Mouse (Mus musculus): ENCODE measurements at regions not wholly inside any gene's neighbourhood (a gene's known extent, or its start where the extent isn't known, plus 50 kb on each side); places are given as distances from the start of the nearest gene placed in this dataset.

DNA sequence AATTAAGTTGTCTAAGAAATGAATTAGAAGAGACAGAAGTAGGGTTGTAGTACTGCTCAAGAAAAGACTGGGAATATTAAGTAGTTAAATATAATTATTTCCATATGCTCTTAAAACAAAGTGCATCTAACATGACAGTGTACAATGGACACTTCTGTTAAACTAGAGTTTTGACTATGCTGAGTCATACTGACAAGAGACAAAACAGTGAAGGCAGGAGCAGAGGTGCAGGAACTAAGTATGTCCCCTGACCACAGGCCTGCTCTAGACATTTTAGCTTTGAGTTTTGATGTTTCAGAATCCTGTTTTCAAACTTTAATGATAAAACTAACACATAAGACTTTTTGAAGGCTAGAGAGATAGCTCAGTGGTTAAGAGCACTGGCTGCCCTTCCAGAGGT lies 123.6 kb downstream of the Mex3b start:
- Histone ChIP-seq H3K36me3 (replicated peaks; ENCODE audit: insufficient read depth, low read length) (no peaks in the 10 kb centered on the region), H3K4me3 (ENCODE audit: low read depth, low read length) (no peak overlapping the region), H3K27ac (ENCODE audit: low read depth) (no peak overlapping the region), H3K4me2 (ENCODE audit: low read depth, low read length) (no peak overlapping the region), H3K27me3 (ENCODE audit: insufficient read depth, low read length) (no peaks in the 10 kb centered on the region), H3K4me1 (ENCODE audit: insufficient read depth) (no peaks in the 10 kb centered on the region), H3K9ac (replicated peaks) (no peak overlapping the region), H3K9me3 (ENCODE audit: low read length) (no peaks in the 10 kb centered on the region)
- no peak for DNase-seq
- no peak for TF ChIP-seq EP300 (IDR thresholded peaks at IDR 0.05; ENCODE audit: low read depth)
- TF ChIP-seq CTCF (IDR thresholded peaks at IDR 0.05; ENCODE audit: low read depth) = no peak
- no peak for ATAC-seq

DNA sequence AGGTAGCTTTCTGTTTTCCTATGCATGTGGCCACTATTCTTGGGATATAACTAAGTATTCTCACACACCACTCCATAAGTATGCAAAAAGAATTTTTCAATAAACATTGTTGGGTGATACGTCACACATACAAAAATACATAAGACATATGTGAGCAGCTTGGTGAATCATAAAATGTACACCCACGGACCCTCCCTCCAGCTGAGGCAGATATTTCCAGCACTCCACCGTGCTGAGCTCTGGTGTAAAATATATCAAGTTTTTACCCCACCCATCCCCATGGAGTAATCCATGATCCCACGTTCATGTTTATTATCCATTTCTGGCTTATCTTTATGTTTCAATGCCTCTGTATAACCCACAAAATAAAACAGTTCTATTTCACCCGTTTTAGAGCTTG lies 126.0 kb downstream of the Mex3b start:
- Histone ChIP-seq H3K4me3 (ENCODE audit: low read depth, low read length) (no peak overlapping the region), H3K4me2 (ENCODE audit: low read depth, low read length) (no peak overlapping the region), H3K9me3 (ENCODE audit: low read length) (no peaks in the 10 kb centered on the region), H3K27ac (ENCODE audit: low read depth) (no peak overlapping the region), H3K9ac (replicated peaks) (no peak overlapping the region), H3K4me1 (ENCODE audit: insufficient read depth) (no peaks in the 10 kb centered on the region), H3K27me3 (ENCODE audit: insufficient read depth, low read length) (no peaks in the 10 kb centered on the region), H3K36me3 (replicated peaks; ENCODE audit: insufficient read depth, low read length) (no peaks in the 10 kb centered on the region)
- no peak for DNase-seq
- TF ChIP-seq EP300 (IDR thresholded peaks at IDR 0.05; ENCODE audit: low read depth) = no peak
- ATAC-seq = no peak
- 70% methylated on average over 5 of the region's 5 CpGs for WGBS (ENCODE audit: insufficient replicate concordance)

DNA sequence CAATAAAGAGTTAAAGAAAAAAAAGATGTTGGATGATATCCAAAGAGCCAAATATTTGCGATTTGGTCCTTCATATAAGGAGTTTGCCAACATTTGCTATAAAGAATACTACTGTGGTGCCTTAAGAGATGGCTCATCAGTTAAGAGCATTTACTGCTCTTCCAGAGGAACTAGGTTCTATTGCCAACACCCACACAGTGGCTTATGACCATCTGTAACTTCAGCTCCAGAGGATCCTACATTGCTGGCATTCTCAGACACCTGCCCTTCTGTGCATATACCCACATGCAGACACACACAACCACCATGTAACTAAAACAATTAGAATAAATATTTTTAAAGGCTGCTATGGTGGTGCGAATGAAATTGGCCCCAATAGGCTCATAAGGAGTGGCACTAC lies 131.7 kb downstream of the Mex3b start:
- 75% methylated on average over 2 of the region's 2 CpGs for WGBS (ENCODE audit: insufficient replicate concordance)
- TF ChIP-seq EP300 (IDR thresholded peaks at IDR 0.05; ENCODE audit: low read depth) (no peak), CTCF (IDR thresholded peaks at IDR 0.05; ENCODE audit: low read depth) (no peak)

DNA sequence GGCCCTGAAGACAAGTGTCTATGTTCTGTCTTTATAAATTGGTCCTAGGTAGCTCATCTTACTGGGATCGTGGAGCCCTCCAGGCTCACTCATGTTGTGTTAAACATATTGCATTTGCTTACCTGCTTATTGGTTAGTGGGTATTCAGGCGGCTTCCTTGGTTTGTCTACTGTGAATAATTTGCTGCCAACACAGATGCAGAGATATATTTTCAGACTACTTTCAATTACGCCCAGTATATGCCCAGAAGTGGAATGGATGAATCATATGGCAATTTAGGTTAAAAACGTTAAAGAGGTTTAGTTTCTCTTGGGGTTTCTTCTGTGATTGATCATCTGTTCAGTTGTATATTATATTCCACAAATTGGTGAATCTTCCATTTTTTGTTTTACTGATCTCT lies 140.4 kb downstream of the Mex3b start:
- H3K27ac ChIP-seq (ENCODE audit: low read depth) = no peak overlapping the region
- no peak for ATAC-seq
- no peak for DNase-seq
- TF ChIP-seq EP300 (IDR thresholded peaks at IDR 0.05; ENCODE audit: low read depth) = no peak
- no peak for TF ChIP-seq CTCF (IDR thresholded peaks at IDR 0.05; ENCODE audit: low read depth)
- no peak overlapping the region for H3K4me2 ChIP-seq (ENCODE audit: low read depth, low read length)
- H3K4me1 ChIP-seq (ENCODE audit: insufficient read depth) = no peaks in the 10 kb centered on the region
- H3K9ac ChIP-seq (replicated peaks) = no peak overlapping the region
- no peaks in the 10 kb centered on the region for H3K9me3 ChIP-seq (ENCODE audit: low read length)
- H3K4me3 ChIP-seq (ENCODE audit: low read depth, low read length) = no peak overlapping the region
- H3K27me3 ChIP-seq (ENCODE audit: insufficient read depth, low read length) = no peaks in the 10 kb centered on the region
- no peaks in the 10 kb centered on the region for H3K36me3 ChIP-seq (replicated peaks; ENCODE audit: insufficient read depth, low read length)
- WGBS (ENCODE audit: insufficient replicate concordance) = 72% methylated on average over 4 of the region's 4 CpGs

More for the DNA sequence above, 131.7 kb downstream of the Mex3b start:
- H3K9me3 ChIP-seq (ENCODE audit: low read length) = no peaks in the 10 kb centered on the region
- H3K4me1 ChIP-seq (ENCODE audit: insufficient read depth) = no peaks in the 10 kb centered on the region
- no peak overlapping the region for H3K27ac ChIP-seq (ENCODE audit: low read depth)
- no peak for ATAC-seq
- no peak overlapping the region for H3K4me2 ChIP-seq (ENCODE audit: low read depth, low read length)
- DNase-seq = no peak
- no peaks in the 10 kb centered on the region for H3K36me3 ChIP-seq (replicated peaks; ENCODE audit: insufficient read depth, low read length)
- no peaks in the 10 kb centered on the region for H3K27me3 ChIP-seq (ENCODE audit: insufficient read depth, low read length)
- H3K9ac ChIP-seq (replicated peaks) = no peak overlapping the region
- no peak overlapping the region for H3K4me3 ChIP-seq (ENCODE audit: low read depth, low read length)

DNA sequence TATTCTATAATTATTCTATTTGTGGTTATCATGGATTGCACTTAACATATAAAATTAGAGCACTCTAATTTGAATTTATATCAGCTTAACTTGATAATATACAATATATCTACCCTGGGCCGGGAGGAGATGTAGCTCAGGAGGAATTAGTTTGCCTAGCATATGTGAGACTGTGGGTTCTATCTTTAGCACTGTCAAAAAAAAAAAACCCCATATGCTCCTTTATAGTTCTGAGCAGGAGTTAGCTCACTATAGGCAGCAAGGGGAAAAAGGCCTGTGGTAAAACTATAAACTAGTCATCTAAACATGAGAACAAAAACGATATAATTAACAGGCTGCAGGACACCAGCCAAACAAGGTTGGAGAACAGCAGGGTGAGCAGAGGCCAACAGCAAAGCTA lies 145.0 kb downstream of the Mex3b start:
- WGBS (ENCODE audit: insufficient replicate concordance) = 80% methylated on average over 2 of the region's 2 CpGs
- no peak overlapping the region for H3K27ac ChIP-seq (ENCODE audit: low read depth)
- no peak overlapping the region for H3K4me2 ChIP-seq (ENCODE audit: low read depth, low read length)
- H3K4me1 ChIP-seq (ENCODE audit: insufficient read depth) = no peaks in the 10 kb centered on the region
- TF ChIP-seq CTCF (IDR thresholded peaks at IDR 0.05; ENCODE audit: low read depth) (no peak), EP300 (IDR thresholded peaks at IDR 0.05; ENCODE audit: low read depth) (no peak)
- H3K9ac ChIP-seq (replicated peaks) = no peak overlapping the region
- DNase-seq (no peak), ATAC-seq (no peak)
- no peaks in the 10 kb centered on the region for H3K36me3 ChIP-seq (replicated peaks; ENCODE audit: insufficient read depth, low read length)
- H3K4me3 ChIP-seq (ENCODE audit: low read depth, low read length) = no peak overlapping the region
- no peaks in the 10 kb centered on the region for H3K27me3 ChIP-seq (ENCODE audit: insufficient read depth, low read length)
- H3K9me3 ChIP-seq (ENCODE audit: low read length) = no peaks in the 10 kb centered on the region

DNA sequence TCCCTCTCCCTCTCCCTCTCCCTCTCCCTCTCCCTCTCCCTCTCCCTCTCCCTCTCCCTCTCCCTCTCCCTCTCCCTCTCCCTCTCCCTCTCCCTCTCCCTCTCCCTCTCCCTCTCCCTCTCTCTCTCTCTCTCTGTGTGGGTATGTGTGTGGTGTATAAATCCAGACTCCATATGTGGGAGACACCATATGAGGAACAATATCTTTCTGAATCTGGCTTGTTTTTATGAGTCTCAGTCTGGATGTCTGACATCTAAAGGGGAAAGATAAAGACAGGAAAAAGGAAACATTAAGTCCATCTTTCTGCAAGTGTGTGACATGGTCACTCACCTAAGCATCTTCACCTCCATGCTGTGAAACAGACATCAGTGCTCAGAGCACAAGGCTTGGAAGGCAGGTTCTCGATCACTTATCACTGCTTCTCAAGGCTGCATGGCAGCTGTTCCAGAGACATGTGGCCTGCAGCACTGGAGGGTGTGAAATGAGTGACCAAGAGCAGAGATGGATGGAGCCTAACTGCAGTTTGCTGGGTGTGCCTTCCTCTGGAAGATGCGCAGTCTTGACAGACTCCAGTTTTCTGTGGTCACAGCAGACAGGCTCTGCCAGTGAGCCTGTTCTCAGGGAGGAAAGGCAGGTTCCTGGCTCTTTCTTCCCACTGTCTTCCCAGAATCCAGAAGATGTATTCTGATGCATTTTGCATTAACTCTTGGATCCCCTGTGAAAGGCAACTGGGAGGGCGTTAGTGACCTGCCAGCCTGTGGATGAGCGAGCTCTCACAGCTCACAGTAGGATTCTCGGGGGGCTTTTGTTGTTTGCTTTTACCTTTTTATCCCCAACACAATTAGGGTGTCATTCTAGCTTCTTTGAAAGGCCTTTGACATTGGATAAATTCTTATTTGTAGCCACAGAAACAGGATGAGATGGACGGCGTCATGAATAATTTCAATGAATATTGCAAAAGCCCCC lies 147.9 kb downstream of the Mex3b start:
- H3K27ac ChIP-seq (ENCODE audit: low read depth) = no peak overlapping the region
- DNase-seq (no peak), ATAC-seq (no peak)
- H3K36me3 ChIP-seq (replicated peaks; ENCODE audit: insufficient read depth, low read length) = no peaks in the 10 kb centered on the region
- TF ChIP-seq EP300 (IDR thresholded peaks at IDR 0.05; ENCODE audit: low read depth) (no peak), CTCF (IDR thresholded peaks at IDR 0.05; ENCODE audit: low read depth) (no peak)
- H3K4me2 ChIP-seq (ENCODE audit: low read depth, low read length) = no peak overlapping the region
- H3K9ac ChIP-seq (replicated peaks) = no peak overlapping the region
- WGBS (ENCODE audit: insufficient replicate concordance) = 65% methylated on average over 7 of the region's 7 CpGs
- no peaks in the 10 kb centered on the region for H3K4me1 ChIP-seq (ENCODE audit: insufficient read depth)
- no peak overlapping the region for H3K4me3 ChIP-seq (ENCODE audit: low read depth, low read length)
- no peaks in the 10 kb centered on the region for H3K9me3 ChIP-seq (ENCODE audit: low read length)
- H3K27me3 ChIP-seq (ENCODE audit: insufficient read depth, low read length) = no peaks in the 10 kb centered on the region
